Comparison of ENCODE assay signal across 8 mouse cellular contexts in the genomic region with DNA sequence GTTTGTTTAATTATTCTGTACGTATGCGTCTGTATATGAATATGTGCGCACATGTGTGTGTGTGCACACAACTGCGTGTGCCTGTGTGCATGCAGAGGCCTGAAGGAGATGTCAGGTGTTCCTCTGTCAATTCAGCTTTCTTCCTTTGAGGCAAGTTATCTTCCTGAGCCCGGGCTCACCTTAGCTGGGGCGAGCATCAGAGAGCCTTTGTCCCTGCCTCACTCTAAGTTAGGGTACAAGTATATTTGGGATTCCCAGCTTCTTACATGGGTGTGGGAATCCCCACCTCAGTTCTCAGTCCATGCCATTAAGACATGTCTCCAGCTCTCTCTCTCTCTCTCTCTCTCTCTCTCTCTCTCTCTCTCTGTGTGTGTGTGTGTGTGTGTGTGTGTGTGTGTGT. TPM values are rescaled to one million over a fixed set of nuclear protein-coding genes. Genes with fewer than 3 reads are reported as not detected.
A peak's percentile ranks its signal among the peaks of the same experiment; 100 is the strongest.
DNase-seq lines count a peak whose midpoint lies in the region; ATAC-seq and TF ChIP-seq lines count a peak whose summit lies in the region.

No protein-coding gene starts in this region.

- H3K27ac ChIP-seq in spleen, adult 2 months (ENCODE audit: insufficient read depth, low read length): peak overlapping the region; percentile 30; the same call in 1 of the 2 replicates
- H3K27ac ChIP-seq in liver, embryonic 16.5 days (ENCODE audit: low read length): no peak overlapping the region; the same call in 1 of the 2 replicates

- H3K9ac ChIP-seq in liver, embryonic 16.5 days (ENCODE audit: low read depth, low read length): no peak overlapping the region

- H3K4me2 ChIP-seq in liver, embryonic 16.5 days (ENCODE audit: low read depth, low read length): peak overlapping the region; percentile 46

- TF ChIP-seq POLR2A in spleen, adult 2 months (IDR thresholded peaks at IDR 0.05; ENCODE audit: low read depth, low read length): no peak

- TF ChIP-seq CTCF in spleen, adult 2 months (IDR thresholded peaks at IDR 0.05; ENCODE audit: extremely low read depth, insufficient read depth, insufficient read length, insufficient replicate concordance): no peak

- no peaks in the 10 kb centered on the region for H3K9me3 ChIP-seq in liver, embryonic 16.5 days (replicated peaks; ENCODE audit: control insufficient read depth, low read length)

- WGBS in spleen, adult 2 months: 55% methylated on average over 6 of the region's 6 CpGs
- WGBS in liver, embryonic 16.5 days (ENCODE audit: insufficient replicate concordance): 15% methylated on average over 6 of the region's 6 CpGs

- no peak overlapping the region for H3K4me3 ChIP-seq in spleen, adult 2 months (ENCODE audit: extremely low read depth, insufficient read depth, insufficient read length)
- no peak overlapping the region; the same call in 1 of the 2 replicates for H3K4me3 ChIP-seq in liver, embryonic 16.5 days (ENCODE audit: low read depth, low read length)

- peaks cover 4% of the 10 kb centered on the region; the same call in 1 of the 2 replicates for H3K4me1 ChIP-seq in spleen, adult 2 months (ENCODE audit: control insufficient read depth, insufficient read depth, insufficient read length)
- no peaks in the 10 kb centered on the region; the same call in 1 of the 2 replicates for H3K4me1 ChIP-seq in liver, embryonic 16.5 days (ENCODE audit: control insufficient read depth, low read depth, low read length)

- no peaks in the 10 kb centered on the region for H3K27me3 ChIP-seq in spleen, adult 2 months (ENCODE audit: control insufficient read depth, insufficient read depth, low read length)
- H3K27me3 ChIP-seq in liver, embryonic 16.5 days (ENCODE audit: control insufficient read depth, insufficient read depth, low read depth, low read length): no peaks in the 10 kb centered on the region

- peak; percentile 50 for DNase-seq in embryo, embryonic 10.5 days (ENCODE audit: low spot score)
- no peak for DNase-seq in embryo, embryonic 10 days (ENCODE audit: low spot score)
- DNase-seq in spleen, adult 2 months (ENCODE audit: low read depth in 1 of 2, low spot score in 2 of 2): no peak
- no peak for DNase-seq in spleen, postnatal 36 days (ENCODE audit: low spot score in 2 of 2)
- DNase-seq in thymus, postnatal 14 days: no peak
- no peak for DNase-seq in cerebellum, adult 9-11 months
- DNase-seq in adrenal gland, adult 18-20 months (ENCODE audit: low spot score in 2 of 2): no peak

- ATAC-seq in liver, embryonic 16.5 days (ENCODE audit: low read depth): no peak

- H3K36me3 ChIP-seq in spleen, adult 2 months (ENCODE audit: control insufficient read depth, insufficient read depth, low read length): no peaks in the 10 kb centered on the region
- H3K36me3 ChIP-seq in liver, embryonic 16.5 days (ENCODE audit: control insufficient read depth, insufficient read depth): no peaks in the 10 kb centered on the region

RNA-seq across cellular contexts. Expression of a gene that starts 56.2 kb away (rescaled TPM):
- polyA plus RNA-seq in spleen, adult 2 months (2012; rRNA removed): 0.04 and 0.09 TPM in 2 replicates
- not detected in 2 replicates for polyA plus RNA-seq in liver, embryonic 16.5 days (2015; fragmentation: Nextera tagmentation; extraction: Ambion mirVana)
- under 1 TPM; 0.06 to 0.10 TPM for total RNA-seq in adrenal gland, adult 18-20 months (2021)
